Mouse (Mus musculus) common myeloid progenitor, adult 5-6 weeks (primary cell): ENCODE results near the gene Dbt. TPM values are rescaled to one million over a fixed set of nuclear protein-coding genes. Genes with fewer than 3 reads are reported as not detected.
A peak's percentile ranks its signal among the peaks of the same experiment; 100 is the strongest.
"Not testable (repeated sequence)": the region's sequence is repeated elsewhere in the genome, so short reads cannot be mapped to it uniquely, and the experiment has no call there.

Source experiments
- ATAC-seq: replicated peaks from 2 replicates; pipeline ENCODE4 v1.8.0; 2016; ENCODE audit warnings: low read depth, mild to moderate bottlenecking, moderate TSS enrichment, inconsistent platforms; ENCODE audit not compliant: poor library complexity, severe bottlenecking
- total RNA-seq: library from RNA; stranded (forward); fragments of 200-1000, 187-1606 nt; gene quantifications from 2 replicates; pipeline ENCODE4 v1.2.3, GENCODE M21; 2017

Dbt gene
- total RNA-seq, 1 experiment from 2014 or later: 15.0 TPM

DNA sequence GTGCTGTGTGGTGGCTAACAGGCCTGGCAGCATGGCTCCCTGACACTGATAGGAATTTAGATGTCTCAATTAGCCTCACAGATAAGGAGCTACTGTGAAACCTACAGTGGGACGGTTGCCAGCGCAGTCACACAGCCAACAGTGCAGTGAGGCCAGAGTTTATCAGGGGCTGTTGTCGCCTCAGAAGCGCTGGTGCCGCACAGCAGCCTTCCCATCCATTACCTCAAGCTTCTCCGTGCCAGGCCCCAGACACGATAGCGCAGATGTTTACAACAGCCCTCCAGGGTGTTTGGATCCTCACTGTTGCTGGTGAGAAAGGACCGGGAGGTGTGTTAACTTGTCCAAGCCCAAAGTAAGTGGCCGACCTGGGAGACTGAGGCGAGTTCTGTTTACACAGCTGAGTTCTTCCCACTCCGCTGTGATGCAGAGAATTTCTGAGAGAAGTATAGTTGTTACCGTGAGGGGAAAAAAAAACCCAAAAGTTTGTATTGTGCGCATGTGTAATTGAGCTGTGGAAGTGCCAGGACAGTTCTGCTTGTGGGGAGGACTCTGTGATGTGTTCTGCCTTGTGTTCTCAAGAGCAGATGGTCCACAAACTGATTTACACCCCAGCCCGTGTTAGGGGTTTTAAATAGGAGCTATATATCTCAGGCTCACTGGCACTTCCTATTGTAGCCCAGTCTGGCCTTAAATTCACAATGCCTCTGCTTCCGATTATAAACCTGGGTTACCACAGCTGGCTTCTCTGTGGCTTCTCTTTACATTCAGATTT, 23.7 kb downstream of the Dbt start:
- peak; percentile 86 for ATAC-seq

DNA sequence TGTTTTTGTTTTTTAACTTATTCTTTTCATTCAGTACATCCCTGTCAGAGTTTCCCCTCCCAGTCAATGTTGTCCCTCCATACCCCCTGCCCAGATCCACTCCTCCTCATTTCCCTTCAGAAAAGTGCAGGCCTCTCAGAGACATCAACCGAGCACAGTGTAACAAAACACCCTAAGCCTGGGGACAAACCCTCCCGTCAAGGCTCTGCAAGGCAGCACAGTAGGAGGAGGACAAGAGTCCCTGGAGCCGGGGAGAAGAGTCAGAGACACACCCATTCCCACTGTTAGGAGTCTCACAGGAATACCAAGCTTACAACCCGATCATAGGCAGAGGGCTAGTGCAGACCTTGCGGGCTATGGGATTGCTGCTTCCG, 24.3 kb downstream of the Dbt start:
- ATAC-seq: no peak

DNA sequence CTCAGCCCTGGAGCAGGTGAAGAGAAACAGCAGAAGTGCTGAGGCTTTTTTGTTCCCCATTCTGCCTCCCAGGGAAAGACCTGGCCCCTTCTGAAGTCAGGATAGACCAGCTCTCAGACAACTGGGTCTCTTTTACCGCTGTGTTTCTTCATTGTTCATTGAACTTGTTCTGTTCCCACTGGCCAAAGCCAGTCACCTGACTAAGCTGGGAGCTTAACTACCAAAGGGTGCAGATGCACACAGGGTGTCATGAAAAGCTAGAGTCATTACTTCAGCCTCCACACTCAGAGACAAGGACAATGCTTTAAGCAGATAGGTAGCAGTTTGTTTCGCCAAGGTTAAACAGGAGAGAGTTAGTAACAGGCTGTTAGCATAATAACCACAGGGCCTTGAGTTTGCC, 29.2 kb downstream of the Dbt start:
- peak; percentile 36 for ATAC-seq

DNA sequence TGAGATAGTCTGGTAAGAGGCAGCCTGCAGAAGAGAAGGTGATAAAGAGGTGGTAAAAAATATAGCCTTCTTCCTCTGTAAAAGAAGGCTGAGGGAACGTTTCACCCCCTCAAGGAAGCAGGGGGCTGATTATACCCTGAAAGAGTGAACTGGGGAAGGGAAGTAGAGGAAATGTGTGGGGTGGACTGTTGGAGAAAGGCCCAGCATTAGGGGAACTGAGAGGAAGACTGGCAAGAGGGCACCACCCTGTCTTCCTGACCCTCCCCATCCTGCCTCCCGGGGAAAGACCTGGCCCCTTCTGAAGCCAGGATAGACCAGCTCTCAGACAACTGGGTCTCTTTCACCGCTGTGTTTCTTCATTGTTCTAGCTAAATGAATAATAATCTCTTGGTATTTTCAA, 29.7 kb downstream of the Dbt start:
- peak; percentile 86 for ATAC-seq

DNA sequence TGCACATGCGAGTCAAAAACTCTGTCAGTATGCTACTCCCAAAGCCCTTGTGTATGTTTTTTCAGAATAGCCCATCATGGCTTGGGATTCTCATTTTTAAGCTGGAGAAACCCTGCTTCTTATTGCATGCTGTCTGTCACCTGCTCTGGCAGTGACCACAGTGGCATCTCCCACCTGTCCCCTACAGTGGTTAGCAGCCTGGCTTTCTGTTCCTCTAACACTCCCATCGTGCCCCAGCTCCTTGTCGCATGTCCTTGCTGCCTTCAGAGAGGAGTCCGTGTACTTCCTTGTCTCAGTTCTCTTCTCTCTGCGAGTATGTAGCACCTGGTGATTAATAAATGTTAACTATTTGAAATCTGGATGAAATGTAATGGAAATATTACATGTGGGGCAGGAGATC, 34.6 kb downstream of the Dbt start:
- ATAC-seq: no peak

DNA sequence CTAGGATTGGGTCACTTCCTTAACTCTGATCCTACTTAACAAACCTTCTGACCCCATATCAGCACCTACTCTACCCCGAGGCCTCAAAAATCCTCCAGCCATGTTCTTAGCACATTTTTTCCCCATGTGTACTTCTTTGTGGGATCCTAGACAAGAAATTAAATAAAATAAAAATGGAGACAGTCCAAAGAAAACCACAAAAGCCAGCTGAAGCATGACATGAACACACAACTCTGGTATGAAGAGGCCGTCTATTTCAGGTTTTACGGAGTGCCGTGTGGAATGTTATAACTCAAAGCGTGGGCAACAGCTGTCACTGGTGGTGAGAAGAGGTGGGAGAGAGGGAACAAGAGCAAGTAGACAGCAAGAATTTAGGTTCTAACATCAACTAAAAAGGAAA, 38.5 kb downstream of the Dbt start:
- ATAC-seq: no peak

DNA sequence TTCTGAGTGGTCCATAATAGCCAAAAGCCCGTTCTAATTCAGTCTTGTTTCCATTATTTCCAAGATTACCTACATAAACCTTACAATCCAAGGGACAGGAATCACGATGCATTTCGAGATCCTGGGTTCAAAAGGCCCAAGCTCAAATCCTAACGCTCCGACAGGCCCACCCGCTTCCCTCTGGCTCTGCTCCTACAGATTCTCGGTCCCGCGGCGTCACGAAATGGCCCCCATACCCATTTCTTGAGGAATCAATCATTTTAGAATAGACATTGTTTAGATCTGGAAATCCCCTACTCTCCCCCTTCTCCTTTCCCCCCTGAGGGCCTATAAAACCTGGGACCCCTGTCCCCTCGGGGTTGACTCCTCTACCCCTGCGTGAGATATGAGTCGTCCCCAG, 48.4 kb downstream of the Dbt start:
- not testable (repeated sequence) for ATAC-seq

DNA sequence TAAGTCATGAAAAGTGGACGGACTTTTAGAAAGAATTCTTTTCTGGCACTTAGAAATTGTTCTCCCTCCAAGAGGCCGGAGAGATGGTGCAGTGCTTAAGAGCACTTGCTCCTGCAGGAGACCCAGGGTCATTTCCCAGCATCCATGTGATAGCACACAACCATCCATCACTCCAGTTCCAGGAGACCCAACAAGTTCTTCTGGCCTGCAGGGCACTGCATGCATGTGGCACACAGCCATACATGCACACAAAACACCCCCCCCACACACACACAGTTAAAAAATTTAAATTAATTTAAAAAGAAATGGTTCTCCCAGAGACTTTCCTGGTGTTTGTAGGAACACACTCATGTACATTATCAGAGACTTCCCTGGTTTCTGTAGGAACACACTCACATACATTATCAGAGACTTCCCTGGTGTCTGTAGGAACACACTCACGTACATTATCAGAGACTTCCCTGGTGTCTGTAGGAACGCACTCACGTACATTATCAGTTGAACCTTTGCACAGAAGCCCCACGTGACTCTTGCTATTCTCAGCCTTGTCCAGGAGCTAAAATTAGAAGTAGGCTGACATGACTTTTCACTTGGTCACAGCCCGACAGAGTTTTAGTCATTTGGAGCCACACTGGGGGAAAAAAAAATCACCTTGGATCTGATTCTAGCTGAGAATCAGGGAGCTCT, 49.7 kb downstream of the Dbt start, which contains the start of gene Lrrc39:
Gene Lrrc39, plus strand, starts transcription at position 566 of the 687 bp plus-strand sequence.
- ATAC-seq: peak; percentile 91

DNA sequence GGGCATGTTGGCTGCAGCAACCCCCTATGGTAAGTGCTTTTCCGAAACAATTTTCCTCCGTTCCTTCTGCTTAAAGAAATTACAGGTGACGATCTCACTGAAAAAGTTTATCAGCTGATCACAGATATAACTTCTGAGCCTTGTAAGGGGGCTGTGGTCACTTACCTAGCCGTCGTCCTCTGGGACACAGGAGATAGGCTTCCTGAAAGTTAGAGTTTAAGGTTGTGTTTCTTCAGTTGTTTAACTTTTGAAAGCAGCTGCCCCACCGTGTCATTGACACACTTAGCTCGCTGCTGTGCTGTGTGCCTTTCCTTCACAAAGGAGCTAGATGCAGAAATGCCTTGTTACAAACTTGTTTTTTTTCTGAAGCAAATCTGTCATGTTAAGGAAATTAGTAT, 50.2 kb downstream of the Dbt start:
- peak; percentile 46 for ATAC-seq

DNA sequence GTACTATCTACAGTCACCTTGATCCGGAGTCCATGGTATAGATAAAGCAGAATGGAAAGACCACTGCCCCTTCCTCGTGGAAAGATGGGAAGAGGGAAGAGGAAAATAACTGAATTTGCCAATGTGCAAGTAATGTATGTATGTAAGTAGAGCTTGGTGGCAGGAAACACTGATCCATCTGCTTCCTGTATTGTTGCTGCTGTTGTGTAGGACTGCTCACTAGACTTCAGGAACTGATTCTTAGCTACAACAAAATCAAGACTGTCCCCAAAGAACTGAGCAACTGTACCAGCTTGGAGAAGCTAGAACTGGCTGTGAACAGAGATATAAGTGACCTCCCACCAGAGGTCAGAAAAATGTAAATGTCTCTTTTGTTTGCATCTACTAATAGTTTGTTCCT, 57.8 kb downstream of the Dbt start:
- ATAC-seq: peak; percentile 83

DNA sequence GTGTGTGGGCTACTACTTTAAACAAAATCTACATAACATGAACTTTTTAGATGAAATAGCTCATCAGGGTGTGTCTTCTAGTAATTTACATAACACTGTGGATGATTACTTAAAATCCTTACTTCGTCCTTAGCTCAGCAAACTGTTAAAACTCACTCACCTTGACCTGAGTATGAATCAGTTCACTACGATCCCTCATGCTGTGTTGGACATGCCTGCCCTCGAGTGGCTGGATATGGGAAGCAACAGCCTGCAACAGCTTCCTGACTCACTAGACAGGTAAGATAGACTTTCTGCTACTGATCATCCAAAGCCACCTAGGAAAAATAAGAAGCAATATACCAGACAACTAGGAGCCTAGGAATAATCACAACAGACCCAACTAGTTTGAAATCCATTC, 64.4 kb downstream of the Dbt start:
- 0 out of 2 replicates have a peak, but pooled peaks have one; percentile 36 for ATAC-seq

DNA sequence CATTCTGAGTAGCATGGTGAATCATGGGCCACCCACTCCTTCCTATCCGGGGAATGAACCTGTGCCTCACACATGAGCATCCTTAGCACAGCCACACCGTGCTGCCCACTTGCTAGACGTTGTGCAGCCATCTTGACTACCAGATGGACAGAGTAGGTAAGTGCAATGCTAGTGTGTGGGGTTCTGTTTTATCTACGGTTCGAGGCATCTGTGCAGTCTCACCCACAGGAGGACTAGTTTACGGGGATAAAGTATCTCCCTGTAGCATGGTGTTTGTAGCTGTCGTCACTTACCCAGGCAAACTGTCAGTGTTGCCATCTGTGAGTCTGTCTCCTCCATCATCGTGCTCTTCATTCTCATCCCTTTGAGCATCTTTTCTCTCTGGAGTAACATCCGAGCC, 69.3 kb downstream of the Dbt start:
- no peak for ATAC-seq

DNA sequence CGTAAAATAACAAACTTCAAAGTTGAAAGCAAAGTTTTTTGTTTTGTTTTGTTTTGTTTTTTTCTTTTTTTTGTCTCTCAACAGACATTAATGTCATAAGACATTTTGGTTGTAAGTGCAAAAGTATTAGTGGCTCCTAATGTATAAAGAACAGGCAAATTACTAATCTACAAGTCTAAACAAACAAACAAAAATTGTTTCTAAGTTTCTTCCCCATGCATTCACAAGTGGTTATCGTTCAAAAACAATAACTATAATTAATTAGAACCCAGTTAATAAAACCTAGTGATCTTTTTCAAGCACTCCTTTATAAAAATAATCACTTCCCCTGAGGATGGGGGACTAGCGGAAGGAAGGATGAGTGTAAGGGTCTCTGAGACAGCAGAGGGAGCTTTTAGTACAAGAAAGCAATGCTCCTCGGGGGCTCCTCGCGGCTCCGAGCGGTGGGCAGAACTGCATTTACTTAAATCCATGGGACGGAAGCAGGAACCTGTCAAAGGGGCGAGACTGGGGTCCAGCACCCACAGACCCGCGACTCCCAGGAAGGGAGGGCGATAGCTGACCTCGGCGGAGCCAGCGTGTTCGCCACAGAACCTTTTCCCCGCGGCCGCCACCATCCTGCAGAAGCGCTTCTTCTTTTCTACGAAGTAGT, 81.3 kb downstream of the Dbt start:
- ATAC-seq: peak; percentile 62

DNA sequence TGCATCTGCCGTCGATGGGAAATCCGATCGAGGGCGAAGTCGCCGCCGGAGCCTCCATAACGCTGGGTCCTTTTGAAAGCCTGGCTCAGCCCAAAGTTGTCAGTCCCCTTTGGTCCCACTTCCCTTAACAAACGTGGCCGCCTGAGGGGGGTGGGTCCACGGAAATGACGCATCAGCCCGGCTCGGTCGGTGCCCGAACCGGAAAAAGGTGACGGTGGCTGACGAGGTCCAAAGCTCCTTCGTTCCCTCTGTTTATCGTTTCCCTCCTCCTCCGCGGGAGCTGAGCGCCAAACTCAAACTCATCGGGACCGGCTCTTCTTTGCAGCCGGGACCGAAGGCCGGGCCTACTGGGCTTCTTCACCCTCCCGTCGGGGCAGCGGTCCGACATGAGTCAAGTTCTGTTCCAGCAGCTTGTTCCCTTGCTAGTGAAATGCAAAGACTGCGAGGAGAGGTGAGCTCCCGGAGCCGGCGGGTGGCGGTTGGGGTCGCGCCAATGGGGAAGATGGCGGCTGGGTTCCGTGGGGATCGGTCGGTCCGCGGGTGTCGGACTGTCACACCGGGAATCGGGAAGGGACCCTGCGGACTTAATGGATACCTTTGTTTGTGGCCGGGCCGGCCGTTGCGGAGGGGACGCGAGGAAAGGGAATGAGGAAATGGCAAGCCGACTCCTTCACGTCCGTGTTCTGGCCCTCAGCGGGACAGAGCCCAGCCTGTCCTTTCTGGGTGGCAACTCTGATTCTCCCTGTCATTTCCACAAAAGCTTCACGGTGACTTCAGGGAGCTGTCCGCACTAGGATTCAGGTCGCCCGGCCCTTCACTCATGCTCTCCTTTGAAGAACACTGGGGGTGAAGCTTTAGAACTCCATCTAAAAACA, 82.1 kb downstream of the Dbt start, which contains the start of gene Sass6:
Gene Sass6, plus strand, starts transcription at position 255 of the 875 bp plus-strand sequence.
- ATAC-seq: peak; percentile 93

DNA sequence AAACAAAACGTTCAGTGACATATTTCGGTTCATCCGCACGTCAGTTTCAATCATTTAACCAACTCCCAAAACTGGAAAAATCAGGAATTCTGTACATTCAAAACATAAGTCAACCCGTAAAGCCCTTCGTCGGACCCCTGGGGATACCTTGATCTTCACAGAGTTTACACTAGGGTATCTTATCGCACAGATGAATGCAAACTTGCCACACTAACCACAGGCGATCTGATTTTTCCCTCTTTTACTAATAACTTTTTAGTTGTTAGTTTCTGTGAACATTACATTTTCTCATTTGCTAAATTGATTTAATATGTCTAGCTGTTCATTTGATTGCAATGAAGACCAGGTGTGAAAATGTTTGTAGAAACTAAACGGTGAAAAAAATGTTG, 82.7 kb downstream of the Dbt start:
- ATAC-seq: no peak

Other genes starting within 250 kb of the Dbt start
- gene Cdc14a, start 89.0 kb upstream of the Dbt start, total RNA-seq: 21.9 and 34.1 TPM in 2 replicates
- 37.9 and 38.4 TPM in 2 replicates for gene Rtca, start 4.9 kb upstream of the Dbt start, total RNA-seq
- 0.27 and 0.53 TPM in 2 replicates for gene Lrrc39, start 49.9 kb downstream of the Dbt start, total RNA-seq
- gene Sass6, start 81.9 kb downstream of the Dbt start, total RNA-seq: 49.8 and 57.5 TPM in 2 replicates
- 47.6 and 51.1 TPM in 2 replicates for gene Trmt13, start 101.5 kb downstream of the Dbt start, total RNA-seq
- gene Mfsd14a, start 149.6 kb downstream of the Dbt start, total RNA-seq: 84.3 and 91.0 TPM in 2 replicates
- not detected in 2 replicates for gene Gm43191, start 168.2 kb downstream of the Dbt start, total RNA-seq
- gene Slc35a3, start 199.8 kb downstream of the Dbt start, total RNA-seq: 49.5 and 52.2 TPM in 2 replicates